Mouse (Mus musculus) kidney, adult 2 months (tissue): ENCODE measurements at regions not wholly inside any gene's neighbourhood (a gene's known extent, or its start where the extent isn't known, plus 50 kb on each side); places are given as distances from the start of the nearest gene placed in this dataset.

Experiments
- DNase-seq: peaks from one replicate; pipeline ENCODE4 v3.0.0; 2021
- H3K27ac ChIP-seq: fragments of 200-500 bp; 2 replicates; pipeline ENCODE4 v1.5.1; 2012; ENCODE audit warnings: low read depth, low read length, control low read depth, inconsistent platforms; ENCODE audit not compliant: insufficient read depth
- H3K27me3 ChIP-seq: fragments of 200-500 bp; replicated peaks from 2 replicates; pipeline ENCODE4 v1.6.1; 2012; ENCODE audit warnings: mild to moderate bottlenecking, moderate library complexity, low read length, inconsistent platforms; ENCODE audit not compliant: control insufficient read depth, insufficient read depth
- H3K36me3 ChIP-seq: fragments of 200-500 bp; 2 replicates; pipeline ENCODE4 v1.6.1; 2012; ENCODE audit warnings: mild to moderate bottlenecking, moderate library complexity, low read length, inconsistent platforms; ENCODE audit not compliant: control insufficient read depth, insufficient read depth
- H3K4me1 ChIP-seq: fragments of 200-500 bp; 2 replicates; pipeline ENCODE4 v1.6.1; 2011; ENCODE audit warnings: low read length; ENCODE audit not compliant: control insufficient read depth, insufficient read depth
- H3K4me3 ChIP-seq: fragments of 200-500 bp; 2 replicates; pipeline ENCODE4 v1.5.1; 2011; ENCODE audit warnings: mild to moderate bottlenecking, low read depth, low read length, control low read depth; ENCODE audit not compliant: insufficient read depth
- CTCF ChIP-seq: fragments of 200-500 bp; conservative IDR thresholded peaks from 2 replicates; pipeline ENCODE4 v1.5.1; 2011; ENCODE audit warnings: low read depth, mild to moderate bottlenecking, control low read depth, low read length, moderate library complexity, mixed read lengths; ENCODE audit not compliant: insufficient read depth, insufficient read length
- POLR2A ChIP-seq: fragments of 200-500 bp; IDR thresholded peaks from one replicate; pipeline ENCODE4 v1.6.1; 2011; ENCODE audit warnings: low read depth, low read length, control low read depth
- WGBS: fragments of 180-500 bp; shearing (Covaris S2); methylation state at CpG from one replicate; pipeline ENCODE4 v1.1.7; 2018; 5-methylcytosine and 5-hydroxymethylcytosine counted together

GRCm38 (mm10) chr3:49644993-49645392, 112.1 kb downstream of the Pcdh18 start:
- no peak overlapping the region for H3K4me3 ChIP-seq
- no peaks in the 10 kb centered on the region for H3K27me3 ChIP-seq
- no peak for DNase-seq
- no peaks in the 10 kb centered on the region for H3K36me3 ChIP-seq
- 88% methylated on average over 4 of the region's 4 CpGs for WGBS
- H3K27ac ChIP-seq, result no peak overlapping the region
- no peaks in the 10 kb centered on the region for H3K4me1 ChIP-seq
- TF ChIP-seq CTCF (no peak), POLR2A (no peak)

- Histone ChIP-seq H3K27ac (no peak overlapping the region), H3K4me1 (no peaks in the 10 kb centered on the region), H3K36me3 (no peaks in the 10 kb centered on the region), H3K27me3 (no peaks in the 10 kb centered on the region), H3K4me3 (no peak overlapping the region)
- TF ChIP-seq CTCF (no peak), POLR2A (no peak)
- WGBS, result 91% methylated on average over 8 of the region's 8 CpGs
- no peak for DNase-seq
These were observed 113.3 kb downstream of the Pcdh18 start for GRCm38 (mm10) chr3:49643871-49644270.

GRCm38 (mm10) chr3:49641966-49642758, 115.0 kb downstream of the Pcdh18 start:
- TF ChIP-seq CTCF (no peak), POLR2A (no peak)
- no peak overlapping the region for H3K4me3 ChIP-seq
- H3K36me3 ChIP-seq, result no peaks in the 10 kb centered on the region
- H3K27me3 ChIP-seq, result no peaks in the 10 kb centered on the region
- peak; percentile 17 for DNase-seq
- no peaks in the 10 kb centered on the region for H3K4me1 ChIP-seq
- WGBS, result 38% methylated on average over 4 of the region's 4 CpGs
- no peak overlapping the region for H3K27ac ChIP-seq

GRCm38 (mm10) chr3:49641411-49641810, 115.7 kb downstream of the Pcdh18 start:
- 96% methylated on average over 1 of the region's 1 CpGs for WGBS
- H3K27ac ChIP-seq, result no peak overlapping the region
- no peaks in the 10 kb centered on the region for H3K36me3 ChIP-seq
- no peaks in the 10 kb centered on the region for H3K27me3 ChIP-seq
- TF ChIP-seq POLR2A, result no peak
- no peak for TF ChIP-seq CTCF
- no peak for DNase-seq
- no peak overlapping the region for H3K4me3 ChIP-seq
- H3K4me1 ChIP-seq, result no peaks in the 10 kb centered on the region

GRCm38 (mm10) chr3:49638601-49639000, 118.5 kb downstream of the Pcdh18 start:
- H3K36me3 ChIP-seq, result no peaks in the 10 kb centered on the region
- H3K4me1 ChIP-seq, result no peaks in the 10 kb centered on the region
- DNase-seq, result no peak
- H3K27ac ChIP-seq, result no peak overlapping the region
- TF ChIP-seq CTCF (no peak), POLR2A (no peak)
- no peaks in the 10 kb centered on the region for H3K27me3 ChIP-seq
- 88% methylated on average over 2 of the region's 2 CpGs for WGBS
- H3K4me3 ChIP-seq, result no peak overlapping the region

- no peak overlapping the region for H3K4me3 ChIP-seq
- no peaks in the 10 kb centered on the region for H3K36me3 ChIP-seq
- TF ChIP-seq CTCF, result no peak
- TF ChIP-seq POLR2A, result no peak
- H3K27me3 ChIP-seq, result no peaks in the 10 kb centered on the region
- H3K4me1 ChIP-seq, result no peaks in the 10 kb centered on the region
- DNase-seq, result no peak
- WGBS, result 52% methylated on average over 2 of the region's 2 CpGs
- H3K27ac ChIP-seq, result no peak overlapping the region
These were observed 120.4 kb downstream of the Pcdh18 start for GRCm38 (mm10) chr3:49636676-49637075.

GRCm38 (mm10) chr3:49592706-49593451, 164.2 kb downstream of the Pcdh18 start:
- H3K27ac ChIP-seq, result no peak overlapping the region
- H3K4me3 ChIP-seq, result no peak overlapping the region
- no peaks in the 10 kb centered on the region for H3K36me3 ChIP-seq
- TF ChIP-seq POLR2A (no peak), CTCF (no peak)
- no peaks in the 10 kb centered on the region for H3K27me3 ChIP-seq
- 44% methylated on average over 9 of the region's 9 CpGs for WGBS
- no peaks in the 10 kb centered on the region for H3K4me1 ChIP-seq
- no peak for DNase-seq
